Comparison of ENCODE assay signal across 8 mouse cellular contexts in genomic region chr5:113155133-113155532, GRCm38 (mm10).
DNase-seq lines count a peak whose midpoint lies in the region; ATAC-seq and TF ChIP-seq lines count a peak whose summit lies in the region.

No protein-coding gene starts in this region.

- peak overlapping the region; percentile 68 for H3K4me3 ChIP-seq in testis, adult 2 months (ENCODE audit: control insufficient read depth, low read depth, low read length)
- no peak overlapping the region for H3K4me3 ChIP-seq in liver, embryonic 11.5 days (ENCODE audit: low read depth, low read length)

- no peak for ATAC-seq in liver, embryonic 11.5 days (replicated peaks; ENCODE audit: low FRiP score)

- H3K36me3 ChIP-seq in testis, adult 2 months (ENCODE audit: control insufficient read depth, insufficient read depth, low read length), result no peaks in the 10 kb centered on the region
- H3K36me3 ChIP-seq in liver, embryonic 11.5 days (ENCODE audit: control insufficient read depth, insufficient read depth, low read length), result no peaks in the 10 kb centered on the region

- peaks cover 9% of the 10 kb centered on the region for H3K4me1 ChIP-seq in testis, adult 2 months (ENCODE audit: control insufficient read depth, insufficient read depth, low read length)
- H3K4me1 ChIP-seq in liver, embryonic 11.5 days (replicated peaks; ENCODE audit: control insufficient read depth, insufficient read depth, low read length), result peaks cover 23% of the 10 kb centered on the region

- H3K9ac ChIP-seq in liver, embryonic 11.5 days (ENCODE audit: low read depth, low read length), result no peak overlapping the region

- 6% methylated on average over 8 of the region's 8 CpGs for WGBS in liver, embryonic 11.5 days

- TF ChIP-seq POLR2A in testis, adult 2 months (IDR thresholded peaks at IDR 0.05; ENCODE audit: control insufficient read depth, low read depth, low read length), result no peak

- peak; percentile 94 for TF ChIP-seq CTCF in testis, adult 2 months (IDR thresholded peaks at IDR 0.05; ENCODE audit: control insufficient read depth, insufficient read depth, insufficient replicate concordance, low read depth, low read length)

- no peaks in the 10 kb centered on the region for H3K27me3 ChIP-seq in testis, adult 2 months (ENCODE audit: control insufficient read depth, insufficient read depth, low read length)
- no peaks in the 10 kb centered on the region for H3K27me3 ChIP-seq in liver, embryonic 11.5 days (replicated peaks; ENCODE audit: control insufficient read depth, insufficient read depth, low read length)

- no peak for DNase-seq in testis, postnatal 14 days (ENCODE audit: low spot score)
- DNase-seq in cerebellum, adult 18-20 months, result peak; percentile 64 to 80
- DNase-seq in frontal cortex, postnatal 25 days (ENCODE audit: low spot score in 2 of 2), result peak; percentile 77 to 82
- DNase-seq in kidney, adult 9 months, result peak; percentile 84
- peak; percentile 77 for DNase-seq in liver, embryonic 11.5 days (ENCODE audit: low spot score)
- peak; percentile 79 for DNase-seq in ovary, postnatal 36 days (ENCODE audit: low spot score)
- peak; percentile 84 for DNase-seq in urinary bladder, postnatal 14 days (ENCODE audit: low spot score)

- H3K4me2 ChIP-seq in liver, embryonic 11.5 days, result no peak overlapping the region

- no peak overlapping the region for H3K27ac ChIP-seq in testis, adult 2 months (ENCODE audit: control insufficient read depth, insufficient read depth, low read depth, low read length)
- no peak overlapping the region for H3K27ac ChIP-seq in liver, embryonic 11.5 days (ENCODE audit: low read depth, low read length)

- no peaks in the 10 kb centered on the region for H3K9me3 ChIP-seq in liver, embryonic 11.5 days (ENCODE audit: control insufficient read depth, low read length)
